Mouse (Mus musculus) natural killer cell, adult 2 months (primary cell): ENCODE results near the gene Gm20388.
A peak's percentile ranks its signal among the peaks of the same experiment; 100 is the strongest.

ENCODE experiments used
- DNase-seq, 2 experiments: peaks; one replicate each; pipeline ENCODE4 v3.0.0; 2022; ENCODE audit warnings: low spot score in 2 of 2

Gm20388 gene

GRCm38 (mm10) chr8:123889797-123890196 is 3979.2 kb downstream of the Gm20388 start:
- no peak for DNase-seq

- DNase-seq, result no peak
These were observed 3980.6 kb downstream of the Gm20388 start for GRCm38 (mm10) chr8:123891271-123891670.

- DNase-seq, result no peak
These were observed 3981.4 kb downstream of the Gm20388 start for GRCm38 (mm10) chr8:123891883-123892585.

- DNase-seq, result no peak
These were observed 3982.0 kb downstream of the Gm20388 start for GRCm38 (mm10) chr8:123892586-123893155.

- no peak for DNase-seq
These were observed 3982.8 kb downstream of the Gm20388 start for GRCm38 (mm10) chr8:123893413-123893812.

GRCm38 (mm10) chr8:123894502-123895097 is 3984.0 kb downstream of the Gm20388 start, which contains the start of gene Acta1:
TSS of gene Acta1 (minus strand) at chr8:123894751.
- DNase-seq, result no peak

- no peak for DNase-seq
These were observed 3984.6 kb downstream of the Gm20388 start for GRCm38 (mm10) chr8:123895230-123895629.

- no peak for DNase-seq
These were observed 3985.2 kb downstream of the Gm20388 start for GRCm38 (mm10) chr8:123895680-123896365.

GRCm38 (mm10) chr8:123896366-123896761 is 3985.7 kb downstream of the Gm20388 start:
- no peak for DNase-seq

- DNase-seq, result no peak
These were observed 3986.1 kb downstream of the Gm20388 start for GRCm38 (mm10) chr8:123896774-123897173.

GRCm38 (mm10) chr8:123898576-123898975 is 3987.9 kb downstream of the Gm20388 start:
- no peak for DNase-seq

GRCm38 (mm10) chr8:123899366-123899765 is 3988.7 kb downstream of the Gm20388 start:
- no peak for DNase-seq

GRCm38 (mm10) chr8:123902653-123903052 is 3992.0 kb downstream of the Gm20388 start:
- DNase-seq, result no peak

GRCm38 (mm10) chr8:123907604-123908003 is 3997.0 kb downstream of the Gm20388 start:
- DNase-seq, result no peak

GRCm38 (mm10) chr8:123912265-123912664 is 4001.6 kb downstream of the Gm20388 start:
- no peak for DNase-seq

GRCm38 (mm10) chr8:123914635-123915034 is 4004.0 kb downstream of the Gm20388 start:
- DNase-seq, result no peak

GRCm38 (mm10) chr8:123924719-123925118 is 4014.1 kb downstream of the Gm20388 start:
- peak; percentile 67 to 85 for DNase-seq

GRCm38 (mm10) chr8:123925671-123926070 is 4015.0 kb downstream of the Gm20388 start:
- DNase-seq, result no peak

GRCm38 (mm10) chr8:123929026-123929425 is 4018.4 kb downstream of the Gm20388 start:
- DNase-seq, result no peak

GRCm38 (mm10) chr8:123948942-123949685 is 4038.5 kb downstream of the Gm20388 start, which contains the start of gene Nup133:
TSS of gene Nup133 (minus strand) at chr8:123949265.
- DNase-seq, result peak; percentile 99

GRCm38 (mm10) chr8:123949686-123949986 is 4039.0 kb downstream of the Gm20388 start:
- DNase-seq, result no peak
